Mouse (Mus musculus) thymus, postnatal 0 days (tissue): ENCODE measurements around the gene Prnd. TPM values are rescaled to one million over a fixed set of nuclear protein-coding genes. Genes with fewer than 3 reads are reported as not detected.

Experiments used
- DNase-seq: peaks from one replicate; pipeline ENCODE4 v3.0.0-alpha.2; 2015; ENCODE audit warnings: low spot score
- polyA plus RNA-seq: library from polyadenylated mRNA; unstranded; fragments of >200 nt; fragmentation: Nextera tagmentation; extraction: Ambion mirVana; gene quantifications from 2 replicates; pipeline ENCODE4 v1.2.1, GENCODE M21; 2015

Gene Prnd
- polyA plus RNA-seq, 1 experiment from 2014 or later, result 3.4 TPM

DNA sequence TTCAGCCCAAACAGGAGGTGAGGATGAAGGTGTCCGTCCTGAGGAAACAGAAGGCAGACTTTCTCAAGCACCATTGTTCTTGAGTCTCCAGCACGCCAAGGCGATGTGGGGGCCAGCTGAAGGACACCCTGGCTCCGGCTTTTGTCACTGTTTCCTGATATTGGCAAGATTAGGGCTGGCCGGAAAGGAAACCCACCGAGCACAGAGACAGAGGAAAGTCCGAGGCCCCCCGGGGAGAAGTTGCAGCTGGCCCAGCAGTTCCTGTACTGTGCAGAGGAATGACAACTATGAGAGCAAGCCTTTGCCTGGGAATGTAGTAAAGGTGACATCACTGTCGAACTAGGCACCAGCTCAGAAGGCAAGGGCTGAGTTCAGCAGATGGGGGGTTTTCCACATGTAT is 30.2 kb downstream of the Prnd start:
- no peak for DNase-seq

DNA sequence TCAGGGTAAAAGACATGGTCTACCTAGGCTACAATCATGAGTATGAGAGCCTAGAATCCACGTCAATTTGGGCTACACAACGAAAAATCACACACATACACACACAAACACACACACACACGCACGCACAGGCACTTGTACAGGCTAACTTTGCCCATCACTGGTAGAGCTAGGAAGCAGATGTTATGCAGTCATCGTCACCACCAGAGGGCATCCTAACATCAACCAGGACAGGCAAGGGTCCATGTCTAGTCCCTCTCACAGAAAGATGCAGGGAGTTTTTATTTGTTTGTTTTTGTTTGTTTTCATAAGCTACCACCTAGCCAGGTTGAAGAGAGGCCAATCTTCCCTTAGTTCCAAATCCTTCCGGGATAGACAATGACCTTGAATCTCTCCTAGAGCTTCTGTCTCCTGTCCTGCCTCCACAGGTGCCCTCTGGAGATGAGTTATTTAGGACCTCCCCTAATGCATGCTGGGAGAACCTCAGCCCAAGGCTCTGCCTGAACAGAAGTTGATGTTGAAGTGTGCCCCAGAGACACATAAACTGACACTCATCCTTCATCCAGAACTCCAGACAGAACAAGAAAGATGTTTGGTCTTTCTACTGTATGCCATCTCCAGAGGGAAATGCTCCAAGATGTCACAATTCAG is 32.0 kb downstream of the Prnd start:
- DNase-seq, result peak; percentile 79

DNA sequence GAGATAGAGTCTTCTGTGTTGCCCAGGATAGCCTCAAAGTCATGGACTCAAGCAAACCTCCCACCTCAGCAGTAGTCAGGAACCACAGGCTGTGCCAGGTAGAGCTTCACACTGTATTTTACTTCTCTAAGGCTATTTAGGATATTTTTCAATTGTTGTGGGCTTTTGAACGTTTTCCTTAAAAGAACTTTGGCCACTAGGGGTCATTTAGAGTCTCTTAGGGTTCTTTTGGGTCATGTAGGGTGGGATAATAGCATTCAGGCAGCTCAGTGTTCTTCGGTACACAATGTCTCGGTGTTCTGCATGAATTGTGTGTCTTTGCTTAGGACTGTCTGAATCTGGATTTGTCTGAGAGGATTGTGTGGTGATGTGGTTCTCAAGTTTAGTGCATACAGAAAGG is 37.3 kb downstream of the Prnd start:
- DNase-seq, result peak; percentile 7

DNA sequence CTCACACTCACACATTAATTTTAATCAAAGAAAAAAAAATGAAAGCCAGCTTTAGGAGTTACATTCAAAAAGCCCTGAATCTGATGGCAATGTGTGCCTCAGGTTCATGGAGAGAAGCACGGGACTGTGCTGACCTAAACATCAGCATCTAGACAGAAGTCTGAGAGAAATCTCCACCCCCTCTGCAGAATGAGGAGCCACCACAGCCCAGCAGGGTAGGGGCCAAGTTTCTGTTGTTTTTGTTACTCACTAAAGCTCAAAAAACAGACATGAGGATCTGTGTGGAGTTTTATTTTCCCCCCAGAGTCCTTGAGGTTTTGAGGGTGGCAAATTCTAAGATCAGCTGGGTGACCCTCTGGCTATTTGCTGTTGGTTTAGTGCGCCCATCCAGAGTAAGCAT is 37.9 kb downstream of the Prnd start:
- no peak for DNase-seq

DNA sequence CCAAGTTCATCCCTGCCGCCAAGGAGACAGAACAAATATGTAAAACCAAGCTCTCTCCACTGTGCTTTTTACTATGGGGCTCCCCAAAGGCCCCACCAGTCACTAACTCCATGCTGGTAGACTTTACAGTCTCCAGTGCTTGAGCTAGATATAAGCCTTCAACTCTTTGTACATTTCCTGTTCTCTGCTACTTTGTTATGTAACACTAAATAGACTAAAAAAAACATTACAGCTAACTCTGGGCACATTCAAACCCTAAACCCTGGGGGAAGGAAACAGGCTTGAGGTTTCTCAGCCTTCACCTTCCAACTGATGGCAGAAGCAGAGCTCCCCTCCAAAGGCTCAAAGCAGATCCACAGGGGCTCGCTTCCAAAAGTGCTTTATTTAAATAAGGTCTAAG is 41.8 kb downstream of the Prnd start:
- DNase-seq, result peak; percentile 12

DNA sequence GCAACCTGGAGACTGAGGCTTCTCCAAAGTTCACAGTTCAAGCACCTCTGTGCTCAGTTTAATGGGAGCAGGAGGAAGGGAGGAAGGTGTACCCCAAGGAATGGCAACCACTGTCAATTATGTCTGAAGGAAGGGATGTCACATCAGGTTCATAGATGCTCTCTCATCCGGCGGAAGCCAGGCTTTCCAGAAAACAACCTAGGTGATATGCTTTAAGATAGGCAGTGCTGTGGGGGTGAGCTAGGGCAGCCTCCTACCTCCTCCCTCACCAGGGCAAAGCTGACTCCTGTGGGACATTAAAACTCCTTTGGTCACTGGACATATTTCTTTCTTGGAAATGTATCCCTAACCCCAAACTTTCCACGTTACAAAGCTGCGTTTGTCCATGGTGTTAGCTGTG is 42.5 kb downstream of the Prnd start:
- DNase-seq, result no peak

DNA sequence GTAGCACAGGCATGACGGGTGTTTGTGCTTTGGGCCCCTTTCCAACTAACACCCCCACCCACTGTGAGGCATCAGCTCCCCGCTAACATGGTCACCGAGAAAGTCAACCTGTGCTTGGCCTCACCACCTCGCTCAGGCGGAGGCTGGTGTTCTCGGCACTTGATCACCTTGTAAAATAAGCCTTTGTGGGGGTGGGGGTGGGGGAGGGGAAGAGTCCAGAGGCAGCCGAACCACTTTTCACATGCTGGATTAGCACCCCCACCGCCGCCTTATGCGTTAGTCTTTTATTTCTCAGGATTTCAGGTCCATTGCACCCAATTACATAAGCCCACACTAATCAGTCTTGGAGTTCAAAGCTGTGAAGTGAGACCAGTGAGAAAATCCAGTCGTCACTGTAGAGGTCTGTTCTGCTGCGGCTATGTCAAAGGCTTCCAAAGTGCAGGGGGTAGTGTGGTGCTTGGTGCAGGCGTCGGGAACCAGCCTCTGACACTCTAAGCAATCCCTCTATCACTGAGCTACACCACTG is 43.0 kb downstream of the Prnd start:
- no peak for DNase-seq

DNA sequence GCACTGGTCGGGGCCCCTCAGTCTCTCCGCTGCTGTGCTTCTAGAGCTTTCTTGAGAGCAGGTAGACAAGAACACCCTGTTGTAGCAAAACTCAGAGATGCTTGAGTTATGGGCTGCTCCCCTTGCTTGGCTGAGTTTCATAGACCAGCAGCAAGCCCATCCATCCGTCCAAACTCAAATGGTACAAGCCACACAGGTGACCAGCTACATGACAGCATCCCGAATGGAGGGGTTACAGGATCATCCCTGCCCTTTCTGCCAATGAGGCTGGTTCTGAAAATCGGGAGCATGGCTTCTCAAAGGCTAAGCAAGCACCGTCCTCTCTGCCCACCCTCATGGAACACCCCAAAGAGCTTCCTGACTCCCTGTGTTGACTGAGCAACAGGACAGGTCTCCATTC is 44.3 kb downstream of the Prnd start:
- no peak for DNase-seq

DNA sequence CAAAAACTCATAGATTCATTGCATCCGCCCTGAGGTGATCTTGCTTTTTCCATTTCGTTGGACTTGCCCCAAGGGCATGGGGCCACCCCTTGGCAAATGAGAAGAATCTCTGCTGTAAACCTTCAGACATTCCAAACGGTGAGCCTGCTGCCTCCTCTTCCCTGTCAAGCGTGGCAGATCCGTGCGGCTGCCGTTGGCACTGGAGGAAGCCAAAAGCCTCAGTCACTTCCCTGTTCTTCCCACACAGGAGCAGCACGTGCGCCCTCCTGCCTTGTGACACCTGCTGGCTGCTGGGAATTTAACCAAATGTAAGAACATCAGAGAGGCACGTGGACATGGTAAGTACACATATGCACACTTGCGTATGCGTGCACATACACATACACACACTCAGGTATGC is 45.1 kb downstream of the Prnd start:
- DNase-seq, result no peak

DNA sequence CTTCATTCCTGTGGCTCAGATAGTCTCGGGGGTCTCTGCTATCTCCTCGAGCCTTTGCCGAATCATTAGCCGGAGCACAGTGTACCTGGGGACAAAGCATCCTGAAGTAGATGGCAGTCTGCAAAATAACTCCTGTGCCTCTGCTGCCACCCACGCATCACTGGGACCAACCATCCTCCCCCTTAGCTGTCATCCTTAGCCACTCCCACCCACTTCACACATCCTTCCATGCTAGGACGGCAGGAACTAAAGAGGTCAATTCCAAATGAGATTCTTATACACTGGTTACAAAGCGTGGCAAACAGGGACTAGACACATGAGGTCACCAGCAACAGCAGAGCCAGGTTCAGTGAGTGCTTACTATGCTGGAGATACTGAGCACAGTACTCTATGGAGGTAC is 45.7 kb downstream of the Prnd start:
- no peak for DNase-seq

DNA sequence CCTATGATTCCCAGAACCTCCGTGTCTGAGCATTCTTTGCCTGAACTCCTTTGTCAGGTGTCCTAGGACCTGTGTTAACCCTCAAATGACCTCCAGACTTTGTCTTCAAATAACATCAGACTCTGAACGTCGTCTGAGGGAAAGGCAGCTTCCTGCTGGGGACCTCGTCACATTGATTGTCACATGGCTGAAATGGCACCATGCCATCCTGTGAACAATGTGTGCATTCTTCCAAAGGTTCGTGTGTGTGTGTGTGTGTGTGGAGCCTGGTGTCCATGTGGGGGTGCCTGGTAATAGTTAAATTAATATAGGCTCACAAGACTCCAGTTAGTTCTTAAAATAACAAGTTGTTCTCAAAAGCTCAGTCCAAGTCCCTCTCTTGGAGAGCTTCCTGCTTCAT is 46.7 kb downstream of the Prnd start:
- DNase-seq, result no peak

DNA sequence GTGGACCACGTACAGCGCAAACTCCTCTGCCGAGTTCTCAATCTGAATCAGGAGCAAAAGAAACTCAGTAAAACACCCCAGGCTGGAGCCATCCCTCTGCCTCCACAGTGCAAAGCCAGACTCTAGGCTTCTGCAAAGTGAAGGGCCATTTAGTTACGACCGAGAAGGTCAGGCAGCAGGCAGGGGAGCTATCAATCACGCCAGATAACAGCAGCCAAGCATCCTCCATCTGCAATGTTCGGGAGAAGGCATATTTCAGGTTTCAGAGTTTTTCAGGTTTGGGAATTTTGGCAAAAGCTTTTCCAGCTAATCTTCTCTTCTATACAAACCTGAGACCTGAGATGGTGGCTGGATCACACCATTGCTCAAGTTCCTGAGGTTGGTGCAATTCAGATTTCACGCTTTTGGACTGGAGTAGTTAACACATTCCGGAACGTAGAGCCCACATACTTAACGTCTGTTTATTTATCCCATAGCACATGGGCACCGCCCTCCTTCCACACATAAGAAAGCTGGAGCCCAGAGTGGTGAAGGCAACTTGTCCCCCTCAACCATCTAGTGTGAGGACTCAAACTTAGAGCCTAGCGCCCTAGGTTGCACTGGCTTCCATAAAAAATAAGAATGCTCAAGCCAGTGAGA is 51.2 kb downstream of the Prnd start:
- no peak for DNase-seq

DNA sequence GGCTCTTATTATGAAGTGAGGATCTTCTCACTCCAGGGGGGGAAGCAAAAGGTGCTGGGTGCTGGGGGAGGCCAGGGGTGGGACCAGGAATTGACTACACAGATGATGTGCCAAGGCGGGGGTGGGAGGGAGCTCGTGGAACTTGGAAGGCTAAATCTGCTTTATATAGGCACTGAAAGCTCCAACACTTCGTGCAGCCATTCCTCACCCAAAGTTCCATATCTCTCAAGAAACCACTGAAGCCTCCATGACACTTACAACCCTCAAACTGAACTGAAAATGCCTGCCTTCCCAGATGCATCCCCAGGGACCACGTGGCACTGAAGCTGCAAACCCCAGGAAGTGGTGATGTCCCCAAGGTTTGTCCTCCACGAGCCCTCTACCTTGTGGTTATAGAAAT is 53.3 kb downstream of the Prnd start:
- no peak for DNase-seq

DNA sequence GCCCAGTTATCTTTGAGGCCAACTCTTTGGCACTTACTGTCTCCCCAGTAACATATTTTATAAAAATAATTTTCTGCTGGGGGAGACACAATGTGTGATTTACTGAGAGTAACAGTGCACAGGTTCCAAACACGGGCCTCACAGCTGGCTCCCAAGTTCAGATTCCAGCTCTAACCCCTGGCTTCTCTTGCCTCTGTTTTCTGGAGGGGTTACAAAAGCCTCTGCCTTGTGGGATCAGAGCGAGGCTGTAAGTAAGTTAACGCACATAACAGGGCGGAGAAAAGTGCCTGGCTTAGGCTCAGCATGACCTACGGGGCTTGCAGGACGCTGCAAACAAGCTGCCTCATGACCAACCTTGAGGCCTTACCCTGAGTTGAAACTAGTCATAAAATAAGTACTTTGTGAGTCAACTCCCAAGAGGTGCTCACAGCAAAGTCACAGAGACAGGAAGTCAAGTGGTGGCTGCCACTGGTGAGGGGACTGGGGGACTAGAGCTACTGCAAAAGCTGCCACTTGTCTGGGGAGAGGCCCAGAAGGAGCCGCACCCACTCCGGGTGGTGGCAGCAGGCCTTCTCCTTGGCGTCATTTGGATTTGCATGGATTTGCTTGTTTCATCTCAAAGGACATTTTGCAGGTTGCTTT is 54.0 kb downstream of the Prnd start:
- DNase-seq, result no peak

DNA sequence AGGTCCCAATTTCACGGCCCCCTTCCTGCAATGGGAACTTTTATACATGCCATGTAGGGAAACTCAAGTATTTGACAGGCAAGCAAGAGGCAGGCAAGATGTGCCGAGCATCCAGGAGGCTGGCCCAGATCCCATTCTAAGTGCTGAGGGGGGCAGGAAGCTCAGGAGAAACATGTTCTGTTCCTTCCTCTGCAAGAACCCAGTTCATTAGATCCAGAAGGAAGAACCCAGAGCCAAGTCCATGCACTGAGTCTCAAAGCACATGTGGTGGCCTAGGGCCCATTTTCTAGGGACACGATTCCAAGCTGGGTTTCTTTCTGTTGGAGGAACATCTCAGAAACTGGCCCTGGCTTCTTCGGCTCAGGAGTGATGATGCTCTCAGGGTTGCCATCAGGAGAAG is 54.8 kb downstream of the Prnd start:
- DNase-seq, result no peak

Other genes starting within 250 kb of the Prnd start
- 0.06 and 0.10 TPM in 2 replicates for gene Erv3, start 91.1 kb upstream of the Prnd start, polyA plus RNA-seq
- gene Prnp, start 40.9 kb upstream of the Prnd start, polyA plus RNA-seq, result 43.3 and 46.2 TPM in 2 replicates
- not detected in 2 replicates for gene Prn, start 40.9 kb upstream of the Prnd start, polyA plus RNA-seq
- gene Rassf2, start 79.4 kb downstream of the Prnd start, polyA plus RNA-seq, result 25.1 and 27.6 TPM in 2 replicates
- 15.8 and 16.7 TPM in 2 replicates for gene Slc23a2, start 194.2 kb downstream of the Prnd start, polyA plus RNA-seq